Mouse (Mus musculus) mouse embryonic stem cell (cell line): Measurements from ENCODE around the gene Nploc4.
"Not testable (repeated sequence)": the region's sequence is repeated elsewhere in the genome, so short reads cannot be mapped to it uniquely, and the experiment has no call there.

ENCODE experiments used
- in situ Hi-C, 2 experiments: fragments of 300-500 bp; cut with MboI; formaldehyde crosslinking; loops; 1 replicate in 1 of 2; 3 replicates in 1 of 2; pipeline ENCODE4 v1.14.3; 2019 to 2020; ENCODE audit warnings: low sequenced_read_pairs in 2 of 2, low pct_unique_long_range_greater_than_20kb in 1 of 2, mixed read lengths in 1 of 2; ENCODE audit not compliant: unreplicated experiment in 1 of 2

The Nploc4 gene

DNA sequence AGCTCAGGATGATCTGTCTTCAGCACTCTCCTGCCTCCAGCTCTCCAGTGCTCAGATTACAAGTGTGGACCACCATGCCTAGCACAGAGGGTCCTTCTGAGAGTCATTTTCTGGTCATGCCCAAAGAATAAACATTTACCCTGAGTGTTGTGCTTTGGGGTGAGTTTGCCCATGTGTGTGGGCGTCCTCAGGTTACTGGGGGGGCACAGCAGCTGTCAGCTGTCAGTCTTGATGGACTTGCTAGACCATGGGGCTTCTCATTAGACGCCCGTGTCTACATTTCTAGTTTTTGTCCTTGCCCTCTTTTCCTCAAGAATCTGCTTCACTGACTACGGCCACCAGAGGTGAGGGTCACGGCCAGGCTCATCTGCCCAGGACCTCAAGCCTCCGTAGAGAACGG, 9.7 kb upstream of the Nploc4 start:
- in situ Hi-C loops, result no loop called here

GRCm38 (mm10) chr11:120445475-120445874, 8.0 kb upstream of the Nploc4 start:
- in situ Hi-C loops, result no loop called here

- in situ Hi-C loops, result no loop called here
These were observed 6.6 kb upstream of the Nploc4 start for GRCm38 (mm10) chr11:120444106-120444505.

DNA sequence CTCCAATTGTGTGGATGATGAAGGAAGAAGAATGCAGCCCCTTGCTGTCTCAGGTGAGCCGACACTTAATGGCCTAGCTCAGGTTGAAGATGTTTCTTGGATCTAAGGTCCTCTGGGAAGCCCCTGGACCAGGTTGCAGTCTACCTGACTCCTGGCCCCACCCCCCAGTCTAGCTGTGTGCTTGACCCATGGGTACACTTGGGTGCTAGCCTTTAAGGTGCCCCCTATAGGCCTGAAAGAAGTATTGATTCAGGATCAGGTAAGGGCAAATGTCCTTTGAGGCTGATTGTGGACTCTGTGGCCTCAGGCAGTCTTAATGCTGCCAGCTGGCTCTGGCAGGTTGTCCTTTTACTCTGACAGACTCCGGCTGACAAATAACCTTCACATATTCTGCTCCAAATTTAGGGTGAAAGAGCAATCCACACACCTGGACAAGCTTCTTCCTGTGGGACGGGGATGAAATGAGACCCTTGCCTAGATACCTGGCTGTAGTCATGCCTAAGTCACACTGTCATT, 5.3 kb upstream of the Nploc4 start:
- in situ Hi-C loops, result no loop called here

- in situ Hi-C loops, result no loop called here
These were observed 4.8 kb upstream of the Nploc4 start, which contains the start of gene Tspan10 for GRCm38 (mm10) chr11:120442344-120442743. TSS of gene Tspan10 (plus strand) at chr11:120442644.

GRCm38 (mm10) chr11:120437857-120438385, 413 bp upstream of the Nploc4 start:
- in situ Hi-C loops, result no loop called here

GRCm38 (mm10) chr11:120426727-120427126, 10.8 kb downstream of the Nploc4 start:
- in situ Hi-C loops, result no loop called here

GRCm38 (mm10) chr11:120423569-120424295, 13.8 kb downstream of the Nploc4 start:
- in situ Hi-C loops, result no loop called here

DNA sequence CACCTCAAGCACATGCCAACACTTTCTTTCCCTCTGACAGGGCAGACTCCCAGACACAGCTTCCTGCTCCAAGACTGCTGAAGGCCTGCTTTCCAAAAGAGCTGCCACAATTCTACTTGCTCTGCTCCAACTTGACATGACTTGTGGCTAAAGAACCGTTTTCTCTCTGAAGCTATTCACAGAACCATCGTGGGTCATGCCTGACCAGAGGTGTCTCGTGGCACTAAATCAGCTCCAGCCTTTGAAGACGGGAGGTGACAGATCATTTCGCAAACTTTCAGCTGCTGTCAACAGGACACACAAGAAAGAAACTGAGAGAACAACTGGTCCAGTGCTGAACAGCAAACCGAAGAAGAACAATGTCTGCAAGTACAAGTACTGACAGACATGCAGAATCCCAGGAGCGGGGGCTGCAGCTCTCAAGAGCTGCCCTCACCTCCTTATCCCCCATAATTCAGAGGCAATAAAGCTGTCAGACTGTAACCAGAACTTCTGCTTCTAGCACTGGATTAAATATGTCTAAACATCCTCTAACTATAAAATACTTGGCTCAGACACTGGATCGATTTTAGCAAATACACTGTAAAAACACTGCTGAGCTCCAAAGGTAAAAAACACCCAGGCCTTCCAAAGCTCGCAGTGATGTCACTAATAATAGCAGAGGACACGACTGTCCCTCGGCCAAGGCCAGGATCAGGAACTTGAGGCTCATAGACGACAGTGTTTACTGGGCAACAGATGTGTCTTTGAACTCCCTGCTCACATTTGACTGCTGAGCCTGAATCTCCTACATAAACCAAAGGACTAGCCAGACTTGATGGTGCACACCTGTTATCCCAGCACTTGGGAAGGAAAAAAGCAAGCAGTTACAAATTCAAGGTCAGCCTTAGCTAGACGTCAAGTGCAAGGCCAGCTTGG, 14.6 kb downstream of the Nploc4 start:
- in situ Hi-C loops, result no loop called here

DNA sequence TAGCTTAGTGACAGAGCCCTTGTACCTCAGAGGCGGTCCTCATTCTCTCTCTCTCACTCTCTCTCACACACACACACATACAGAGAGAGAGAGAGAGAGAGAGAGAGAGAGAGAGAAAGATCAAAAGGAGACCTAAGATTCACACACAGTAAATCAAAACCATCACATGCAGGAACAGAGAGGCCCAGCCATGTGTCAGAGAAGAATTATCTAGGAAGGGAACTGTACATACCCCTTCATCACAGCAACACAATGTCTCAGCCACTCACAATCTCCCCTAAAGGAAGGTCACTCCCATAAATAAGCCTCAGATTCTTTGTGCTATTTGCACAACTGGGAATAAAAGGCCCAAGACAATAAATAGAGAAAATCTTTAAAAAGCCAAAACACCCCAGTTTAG, 18.9 kb downstream of the Nploc4 start:
- in situ Hi-C loops, result no loop called here

- in situ Hi-C loops, result no loop called here
These were observed 19.7 kb downstream of the Nploc4 start for GRCm38 (mm10) chr11:120417852-120418251.

DNA sequence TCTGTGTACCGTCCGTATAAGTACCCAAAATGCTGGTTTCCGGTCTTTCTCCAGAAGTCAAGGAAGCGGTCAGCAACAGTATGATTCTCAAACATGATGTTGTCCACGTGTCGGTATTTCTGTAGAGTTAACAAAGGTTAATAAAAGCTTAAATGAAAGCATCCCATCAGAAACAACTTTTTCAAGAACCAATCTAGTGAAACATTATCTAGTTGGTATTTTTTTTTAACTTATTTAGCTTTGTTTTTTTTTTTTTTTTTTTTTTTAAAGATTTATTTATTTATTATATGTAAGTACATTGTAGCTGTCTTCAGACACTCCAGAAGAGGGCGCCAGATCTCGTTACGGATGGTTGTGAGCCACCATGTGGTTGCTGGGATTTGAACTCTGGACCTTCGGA, 23.9 kb downstream of the Nploc4 start:
- in situ Hi-C loops, result not testable (repeated sequence)

- in situ Hi-C loops, result no loop called here
These were observed 31.1 kb downstream of the Nploc4 start for GRCm38 (mm10) chr11:120406445-120406844.

DNA sequence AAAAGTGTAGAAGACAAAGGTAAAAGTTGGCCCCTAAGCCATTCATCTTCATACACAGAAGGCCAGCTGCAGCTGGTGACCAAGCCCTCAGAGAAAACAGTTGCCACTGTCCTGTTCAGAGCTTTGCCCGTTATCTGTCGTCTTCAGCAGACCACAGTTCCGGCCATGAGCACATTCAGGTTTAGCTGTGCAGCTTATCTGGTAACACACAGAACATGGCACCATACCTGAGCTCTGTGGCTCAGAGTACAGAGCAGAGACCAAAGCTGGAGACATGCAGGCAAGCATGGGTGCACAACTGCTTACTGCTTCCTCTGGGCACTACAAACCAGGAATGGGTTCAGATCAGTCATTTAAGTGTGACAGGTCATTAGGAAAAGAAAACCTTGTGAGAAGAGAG, 31.6 kb downstream of the Nploc4 start:
- in situ Hi-C loops, result no loop called here

DNA sequence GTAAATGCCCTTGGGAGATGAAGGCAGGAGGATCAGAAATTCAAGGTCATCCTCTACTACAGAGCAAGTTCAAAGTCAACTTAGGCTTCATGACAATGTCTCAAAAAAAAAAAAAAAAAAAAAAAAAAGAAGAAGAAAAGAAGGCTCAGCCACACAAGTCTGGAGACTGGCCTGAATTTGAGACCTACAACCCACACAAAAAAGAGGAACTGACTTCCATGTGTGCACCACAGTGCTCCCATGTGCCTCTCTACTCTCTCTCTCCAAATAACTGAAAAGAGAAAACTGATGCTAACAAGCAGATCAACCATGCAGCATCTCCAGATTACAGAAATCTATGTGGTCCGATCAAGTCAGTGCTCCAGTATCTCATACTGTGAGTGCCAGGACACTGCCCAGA, 32.7 kb downstream of the Nploc4 start:
- in situ Hi-C loops, result no loop called here

DNA sequence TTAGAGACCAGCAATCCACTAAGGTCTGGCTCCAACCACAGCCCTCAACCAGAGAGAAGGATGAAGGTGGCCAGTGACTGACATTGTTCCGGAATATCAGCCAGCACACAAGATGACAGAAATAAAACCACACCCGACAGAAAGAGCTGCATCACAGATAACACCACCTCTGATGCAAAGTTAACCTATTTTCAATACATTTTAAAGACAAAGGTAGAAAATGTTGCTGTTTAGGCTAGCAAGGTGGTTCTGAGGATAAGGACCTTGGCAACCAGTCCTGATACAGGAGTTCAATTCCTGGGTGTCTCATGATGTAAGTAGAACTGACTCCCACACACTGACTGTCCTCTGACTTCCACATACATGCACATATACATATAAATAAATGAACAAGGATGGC, 38.2 kb downstream of the Nploc4 start:
- in situ Hi-C loops, result no loop called here

DNA sequence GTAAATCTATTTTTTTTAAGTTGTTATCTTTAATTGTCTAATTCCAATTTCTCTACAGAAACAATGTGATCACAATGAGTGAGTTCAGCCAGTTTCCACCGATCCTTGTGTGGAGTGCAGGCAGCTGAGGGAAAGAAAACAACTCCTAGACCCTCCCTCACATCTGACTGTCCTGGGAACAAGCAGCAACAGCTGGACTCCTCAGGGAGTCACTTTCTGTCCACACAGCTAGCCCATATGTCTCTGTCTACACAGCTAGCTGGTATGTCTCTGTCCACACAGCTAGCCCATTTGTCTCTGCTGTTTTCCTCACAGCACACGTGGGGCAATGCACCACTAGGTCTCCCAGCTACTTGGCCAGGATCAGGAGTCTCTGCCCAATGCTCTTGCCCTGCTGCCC, 39.9 kb downstream of the Nploc4 start:
- in situ Hi-C loops, result no loop called here

- in situ Hi-C loops, result no loop called here
These were observed 41.8 kb downstream of the Nploc4 start for GRCm38 (mm10) chr11:120395661-120396060.

- in situ Hi-C loops, result no loop called here
These were observed 48.9 kb downstream of the Nploc4 start for GRCm38 (mm10) chr11:120388580-120388979.
